Mouse (Mus musculus) lung, adult 2 months (tissue): ENCODE measurements around the gene Itga9.

Experiments used
- CTCF ChIP-seq: fragments of 200-500 bp; IDR thresholded peaks from 2 replicates; pipeline ENCODE4 v1.5.1; 2011; ENCODE audit warnings: mild to moderate bottlenecking, low read length, control low read depth; ENCODE audit not compliant: insufficient read depth
- POLR2A ChIP-seq: fragments of 200-500 bp; IDR thresholded peaks from 2 replicates; pipeline ENCODE4 v1.6.1; 2011; ENCODE audit warnings: low read depth, mild to moderate bottlenecking, control low read depth, low read length, borderline replicate concordance; ENCODE audit errors: extremely low read depth

- TF ChIP-seq CTCF (no peak), POLR2A (no peak)
Observed at GRCm38 (mm10) chr9:118602576-118602975, 3.9 kb upstream of the Itga9 start.
